Mouse (Mus musculus) myocyte (in vitro differentiated cells): ENCODE measurements around the gene Asf1b.

Source experiments
- CEBPB ChIP-seq: IDR thresholded peaks from 2 replicates; pipeline ENCODE4 v1.6.1; 2011; ENCODE audit warnings: mild to moderate bottlenecking, moderate library complexity; ENCODE audit not compliant: poor library complexity, insufficient read depth, severe bottlenecking
- POLR2A ChIP-seq: IDR thresholded peaks from one replicate; pipeline ENCODE4 v1.6.1; 2011; ENCODE audit warnings: low read depth, mild to moderate bottlenecking, control low read depth, moderate library complexity; ENCODE audit not compliant: insufficient read length
- TCF12 ChIP-seq: IDR thresholded peaks from one replicate; pipeline ENCODE4 v1.6.1; 2011; ENCODE audit warnings: mild to moderate bottlenecking, control low read depth; ENCODE audit not compliant: poor library complexity, insufficient read depth, severe bottlenecking

GRCm38 (mm10) chr8:83941066-83941677 lies 14.1 kb upstream of the Asf1b start:
- TF ChIP-seq POLR2A = no peak
- no peak for TF ChIP-seq TCF12
- TF ChIP-seq CEBPB = no peak
